Mouse (Mus musculus): ENCODE results near the gene B3gat3.
"Not testable (repeated sequence)": the region's sequence is repeated elsewhere in the genome, so short reads cannot be mapped to it uniquely, and the experiment has no call there.

Gene B3gat3

DNA sequence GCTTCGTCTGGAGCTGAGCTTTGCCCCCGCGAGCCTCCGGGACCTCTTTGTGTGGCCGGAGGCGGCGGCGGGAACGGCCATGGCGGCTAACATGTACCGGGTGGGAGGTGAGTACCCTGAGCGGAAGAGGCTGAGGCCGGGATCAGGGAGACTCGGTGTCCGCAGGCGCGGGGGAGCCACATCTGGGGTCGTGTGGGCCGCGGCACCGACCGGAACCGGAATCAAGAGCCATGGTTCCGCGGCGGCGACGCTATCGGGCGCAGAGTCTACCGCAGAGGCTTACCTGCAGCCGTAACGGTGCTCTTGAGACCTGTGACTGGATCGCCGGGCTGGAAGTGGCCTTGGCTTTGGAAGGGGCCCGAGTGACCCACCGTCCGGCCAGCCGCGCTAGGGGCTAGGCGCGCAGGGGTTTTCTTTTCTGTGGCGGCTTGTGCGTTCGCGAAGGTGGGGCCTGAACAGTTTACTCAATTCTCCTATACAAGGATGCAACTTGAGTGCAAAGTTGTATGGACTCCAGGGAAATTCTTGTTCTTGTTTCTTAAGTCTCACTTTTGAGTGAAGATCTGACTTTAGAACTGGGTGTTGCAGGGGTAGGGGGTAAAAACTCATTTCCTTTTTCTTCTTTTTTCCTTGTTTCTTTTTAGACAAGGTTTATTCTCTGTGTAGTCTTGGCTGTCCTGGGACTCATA is 22.2 kb downstream of the B3gat3 start:
- peak; percentile 71 for DNase-seq (ENCODE audit: low spot score)

DNA sequence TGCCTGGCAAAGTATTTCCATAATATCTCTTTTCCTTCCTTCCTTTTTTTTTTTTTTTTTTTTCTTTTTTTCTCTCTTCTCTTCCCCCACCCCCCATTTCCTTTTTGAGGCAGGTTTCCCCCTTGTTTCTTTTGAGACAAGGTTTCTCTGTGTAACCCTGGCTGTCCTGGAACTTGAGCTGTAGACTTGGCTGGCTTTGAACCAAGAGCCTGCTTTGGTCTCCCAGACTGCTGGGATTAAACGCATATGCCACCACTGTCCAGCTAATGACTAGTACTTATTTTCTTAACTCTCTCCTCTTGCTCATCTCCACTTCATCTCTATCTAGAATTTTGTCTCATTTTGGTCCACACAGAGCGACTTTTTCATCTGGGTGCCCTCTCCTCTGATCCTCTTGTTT is 22.9 kb downstream of the B3gat3 start:
- no peak for DNase-seq (ENCODE audit: low spot score)

DNA sequence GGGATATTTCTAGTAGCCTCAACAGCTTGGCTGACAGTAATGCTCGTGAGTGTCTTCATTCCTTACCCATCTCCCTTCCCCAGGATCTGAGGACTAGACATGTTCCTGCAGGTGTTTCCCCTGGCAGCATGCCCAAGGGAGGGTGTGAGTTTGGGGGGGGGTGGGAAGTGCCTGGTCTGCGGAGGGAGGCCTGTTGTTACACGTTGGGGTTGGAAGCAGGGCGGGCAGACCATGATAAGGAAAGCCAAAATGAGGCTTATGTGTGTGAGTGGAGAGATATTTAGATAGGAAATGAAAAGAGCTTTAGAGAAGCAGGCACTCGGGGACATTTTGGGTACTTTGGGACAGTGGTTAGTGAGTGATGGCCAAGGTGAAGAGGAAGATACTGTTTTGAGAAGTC is 23.9 kb downstream of the B3gat3 start:
- no peak for DNase-seq (ENCODE audit: low spot score)

GRCm38 (mm10) chr19:8944750-8945149 is 24.6 kb downstream of the B3gat3 start:
- peak; percentile 71 for DNase-seq (ENCODE audit: low spot score)

DNA sequence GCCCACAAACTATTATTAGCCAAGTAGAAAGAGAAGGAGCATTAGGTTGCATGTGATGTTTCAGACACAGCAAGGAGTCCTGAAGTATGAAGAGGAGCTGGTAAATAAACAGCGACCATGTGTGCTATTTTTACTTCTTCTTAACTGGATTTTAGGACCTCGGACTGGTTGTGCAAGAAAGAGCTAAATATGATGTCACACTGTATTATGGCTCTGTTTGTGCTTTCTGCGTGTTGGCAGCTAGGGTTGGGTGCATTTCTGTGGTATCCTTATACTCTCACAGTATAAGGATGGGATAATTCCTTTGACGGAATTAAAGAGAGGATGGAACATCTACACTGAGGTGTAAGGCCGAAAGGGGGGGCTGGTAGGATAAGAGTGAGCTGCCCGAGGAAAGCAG is 25.1 kb downstream of the B3gat3 start:
- DNase-seq (ENCODE audit: low spot score) = no peak

DNA sequence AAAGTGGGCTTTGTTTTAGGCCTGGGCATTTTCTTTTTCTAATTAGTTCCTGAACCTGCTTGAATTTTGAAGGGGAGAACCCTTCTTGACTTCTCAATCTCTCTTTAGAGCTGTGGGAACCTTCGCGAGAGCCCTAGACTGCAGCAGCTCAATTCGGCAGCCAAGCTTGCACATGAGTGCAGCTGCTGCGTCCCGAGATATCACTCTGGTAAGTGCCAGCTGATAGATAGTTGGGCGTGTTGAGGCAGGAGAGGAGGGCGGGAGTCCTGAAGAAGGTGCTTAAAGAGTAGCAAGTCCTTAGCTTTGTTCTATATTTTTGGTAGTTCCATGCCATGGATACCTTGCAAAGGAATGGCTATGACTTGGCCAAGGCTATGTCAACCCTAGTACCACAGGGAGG is 26.8 kb downstream of the B3gat3 start:
- DNase-seq (ENCODE audit: low spot score) = no peak

DNA sequence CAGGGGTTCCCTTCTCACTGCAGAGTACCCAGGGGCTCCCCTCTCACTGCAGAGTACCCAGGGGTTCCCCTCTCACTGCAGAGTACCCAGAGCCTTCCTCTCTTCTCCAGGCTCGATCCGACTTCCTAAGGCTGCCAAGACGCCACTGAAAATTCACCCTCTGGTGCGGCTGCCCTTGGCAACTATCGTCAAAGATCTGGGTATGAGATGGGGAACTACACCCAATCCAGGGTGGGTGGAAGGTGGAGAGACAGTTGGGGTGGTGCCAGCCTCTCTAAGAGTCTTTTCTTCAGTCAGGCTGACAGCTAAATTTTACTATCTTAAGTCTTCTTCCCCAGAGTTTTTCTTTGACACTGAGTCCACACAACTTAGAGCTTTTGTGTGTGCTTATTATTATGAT is 30.0 kb downstream of the B3gat3 start:
- DNase-seq (ENCODE audit: low spot score) = no peak

DNA sequence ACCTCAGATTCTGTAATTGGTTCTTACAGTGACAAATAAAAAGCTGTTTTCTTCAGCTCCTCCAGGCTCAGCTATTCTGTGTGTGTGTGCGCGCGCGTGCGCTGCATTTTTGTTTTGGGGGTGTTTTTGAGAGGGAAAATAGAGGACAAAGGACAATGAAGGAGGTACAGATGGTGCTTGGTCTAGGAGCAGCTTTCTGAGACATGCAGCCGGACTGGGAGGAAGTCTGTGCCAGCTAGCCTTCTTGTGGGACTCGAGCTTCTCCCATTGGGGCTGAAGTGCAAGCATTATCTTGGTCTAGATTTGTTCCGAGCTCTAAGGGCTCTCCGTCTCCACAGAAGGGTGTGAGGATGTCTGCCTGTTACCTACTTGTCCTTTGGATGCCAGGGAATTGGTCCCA is 32.1 kb downstream of the B3gat3 start:
- no peak for DNase-seq (ENCODE audit: low spot score)

- DNase-seq (ENCODE audit: low spot score) = peak; percentile 90
Measured at GRCm38 (mm10) chr19:8953135-8954039, 33.2 kb downstream of the B3gat3 start, which contains the start of gene Tut1. Gene Tut1 (plus strand): TSS chr19:8953847.

- DNase-seq (ENCODE audit: low spot score) = no peak
Measured at GRCm38 (mm10) chr19:8954171-8954570, 34.0 kb downstream of the B3gat3 start.

- no peak for DNase-seq (ENCODE audit: low spot score)
Measured at GRCm38 (mm10) chr19:8962256-8962655, 42.1 kb downstream of the B3gat3 start.

GRCm38 (mm10) chr19:8965075-8965474 is 44.9 kb downstream of the B3gat3 start:
- no peak for DNase-seq (ENCODE audit: low spot score)

GRCm38 (mm10) chr19:8965771-8966170 is 45.6 kb downstream of the B3gat3 start:
- DNase-seq (ENCODE audit: low spot score) = no peak

- no peak for DNase-seq (ENCODE audit: low spot score)
Measured at GRCm38 (mm10) chr19:8966198-8966589, 46.0 kb downstream of the B3gat3 start.

DNA sequence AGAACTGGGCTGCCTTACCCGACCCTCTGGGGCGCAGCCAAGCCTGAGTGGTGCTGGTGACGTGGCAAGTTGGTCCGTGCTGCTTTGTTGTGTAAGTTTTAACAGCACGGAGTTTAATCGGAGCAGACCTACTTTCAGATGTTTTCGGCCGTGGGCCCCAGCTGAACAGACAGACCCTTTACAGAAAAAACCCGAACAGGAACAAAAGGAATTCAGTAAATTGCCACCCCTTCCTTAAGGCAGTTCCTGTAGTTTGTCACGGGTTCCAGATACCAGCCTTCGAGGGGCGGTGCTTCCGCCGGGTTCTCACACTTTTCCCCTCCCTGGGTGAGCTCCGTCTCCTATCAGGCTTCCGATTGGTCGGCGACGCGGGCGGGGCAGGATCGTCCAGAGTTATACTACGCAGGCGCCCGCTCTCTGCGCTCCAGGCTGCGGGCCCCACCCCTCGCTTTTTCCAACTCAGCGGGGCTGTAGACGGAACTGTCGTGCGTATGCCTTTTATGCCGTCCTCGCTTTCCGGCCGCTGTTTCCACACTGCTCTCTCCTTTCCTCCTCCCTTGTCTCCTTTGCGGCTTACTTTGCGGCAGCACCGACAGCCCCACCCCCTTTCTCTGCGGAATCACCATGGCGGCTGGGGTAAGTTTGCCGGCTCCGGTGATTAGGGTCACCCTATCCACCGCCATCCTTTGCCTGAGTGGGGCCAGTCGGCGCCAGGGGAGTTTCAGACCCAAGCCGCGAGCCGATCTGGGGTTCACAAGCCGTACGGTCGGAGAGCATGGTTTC is 46.6 kb downstream of the B3gat3 start, which contains the start of gene Eef1g:
TSS of gene Eef1g (plus strand) at position 452 of the 783 bp plus-strand sequence.
- peak; percentile 99 for DNase-seq (ENCODE audit: low spot score)

GRCm38 (mm10) chr19:8967373-8967743 is 47.2 kb downstream of the B3gat3 start:
- no peak for DNase-seq (ENCODE audit: low spot score)

DNA sequence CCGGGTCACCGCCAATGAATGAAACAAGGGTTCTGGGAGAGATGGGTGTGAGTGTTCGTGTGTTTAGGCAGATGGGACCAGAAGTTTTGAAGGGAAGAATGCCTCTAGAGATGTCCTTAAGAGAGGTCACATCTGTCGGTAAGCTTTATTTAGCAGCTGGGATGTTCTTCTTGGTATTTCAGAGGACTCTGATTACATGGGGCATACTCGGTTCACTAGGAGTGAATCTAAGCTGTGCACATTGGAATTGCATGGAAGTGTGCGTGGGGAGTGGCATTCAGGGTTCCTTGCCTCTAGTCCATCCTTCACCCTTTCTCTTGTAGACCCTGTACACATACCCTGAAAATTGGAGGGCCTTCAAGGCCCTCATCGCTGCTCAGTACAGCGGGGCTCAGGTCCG is 47.7 kb downstream of the B3gat3 start:
- DNase-seq (ENCODE audit: low spot score) = no peak

DNA sequence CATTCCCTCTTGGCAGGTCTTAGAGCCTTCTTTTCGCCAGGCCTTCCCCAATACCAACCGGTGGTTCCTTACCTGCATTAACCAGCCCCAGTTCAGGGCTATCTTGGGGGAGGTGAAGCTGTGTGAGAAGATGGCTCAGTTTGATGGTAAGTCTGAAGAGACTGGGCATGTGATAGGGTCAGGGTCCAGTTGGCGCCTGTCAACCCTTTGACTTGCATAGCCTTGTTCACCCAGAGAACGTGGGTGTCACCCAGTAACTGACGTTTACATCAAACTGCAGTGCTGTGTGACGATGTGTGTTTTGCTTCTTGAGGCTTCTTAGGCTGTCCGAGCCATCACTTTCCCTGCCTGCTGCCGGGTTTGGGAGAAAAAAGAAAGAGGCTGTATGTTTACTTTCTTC is 52.3 kb downstream of the B3gat3 start:
- not testable (repeated sequence) for DNase-seq (ENCODE audit: low spot score)

- DNase-seq (ENCODE audit: low spot score) = no peak
Measured at GRCm38 (mm10) chr19:8974638-8975037, 54.5 kb downstream of the B3gat3 start.

GRCm38 (mm10) chr19:8975491-8975890 is 55.3 kb downstream of the B3gat3 start:
- no peak for DNase-seq (ENCODE audit: low spot score)

DNA sequence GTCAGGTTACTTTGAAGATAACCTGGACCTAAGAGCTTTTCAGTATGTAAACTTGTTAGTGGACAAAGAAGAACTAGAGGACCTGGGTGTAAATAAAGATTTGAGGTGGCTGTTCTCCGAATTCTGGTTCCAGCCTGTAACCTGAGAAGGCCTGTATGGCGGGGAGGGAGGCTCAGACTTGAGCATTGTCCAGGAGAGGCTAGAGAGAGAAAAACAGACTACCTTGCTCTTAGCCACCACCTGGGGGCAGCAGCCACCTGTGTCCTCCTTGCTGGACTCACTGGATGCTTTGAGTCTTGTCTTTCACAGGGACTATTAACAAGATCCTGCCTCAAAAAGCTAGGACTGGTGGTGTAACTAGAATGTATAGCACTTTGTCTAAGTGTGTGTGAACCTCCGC is 56.4 kb downstream of the B3gat3 start:
- no peak for DNase-seq (ENCODE audit: low spot score)
